Mouse (Mus musculus) left cerebral cortex, postnatal 10 days (tissue): ENCODE measurements around the gene Krt84. TPM values are rescaled to one million over a fixed set of nuclear protein-coding genes. Genes with fewer than 3 reads are reported as not detected.
"Not testable (repeated sequence)": the region's sequence is repeated elsewhere in the genome, so short reads cannot be mapped to it uniquely, and the experiment has no call there.

ENCODE experiments used
- DNase-seq, 2 experiments: peaks; one replicate each; pipeline ENCODE4 v3.0.0; 2021 to 2022; ENCODE audit warnings: low spot score in 2 of 2, mixed read lengths in 1 of 2; ENCODE audit errors: extremely low spot score in 1 of 2
- intact Hi-C: fragments of 180-260 bp; cut with DNase I; formaldehyde crosslinking; loops from one replicate; pipeline ENCODE4 v1.15.1; 2025
- total RNA-seq, 2 experiments: library from RNA; stranded (reverse); gene quantifications; 2 replicates each; pipeline ENCODE4 v1.2.3; 2021

Gene Krt84
- not detected for total RNA-seq

DNA sequence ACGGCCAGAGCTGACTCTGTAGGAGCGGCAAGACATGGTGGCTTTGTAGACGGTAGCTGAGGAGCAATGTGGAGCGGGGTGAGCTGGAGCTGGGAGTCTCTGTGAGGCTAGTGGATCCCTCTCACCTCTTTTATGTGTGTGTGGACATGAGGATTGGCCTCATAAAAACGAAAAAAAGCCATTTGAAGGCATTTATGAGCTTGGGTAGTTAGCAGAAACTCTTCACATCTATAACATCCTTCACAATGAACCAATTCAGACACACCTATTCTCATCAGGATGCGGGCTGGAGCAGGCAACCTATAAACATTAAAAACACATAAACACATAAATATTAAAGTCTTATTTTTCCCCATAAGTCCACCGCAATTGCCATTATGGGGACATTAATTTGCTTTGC lies at the start of gene Krt84:
Krt84 (minus strand) TSS at position 101 of the 400 bp plus-strand sequence.
- no peak for DNase-seq
- intact Hi-C loops, result no loop called here

DNA sequence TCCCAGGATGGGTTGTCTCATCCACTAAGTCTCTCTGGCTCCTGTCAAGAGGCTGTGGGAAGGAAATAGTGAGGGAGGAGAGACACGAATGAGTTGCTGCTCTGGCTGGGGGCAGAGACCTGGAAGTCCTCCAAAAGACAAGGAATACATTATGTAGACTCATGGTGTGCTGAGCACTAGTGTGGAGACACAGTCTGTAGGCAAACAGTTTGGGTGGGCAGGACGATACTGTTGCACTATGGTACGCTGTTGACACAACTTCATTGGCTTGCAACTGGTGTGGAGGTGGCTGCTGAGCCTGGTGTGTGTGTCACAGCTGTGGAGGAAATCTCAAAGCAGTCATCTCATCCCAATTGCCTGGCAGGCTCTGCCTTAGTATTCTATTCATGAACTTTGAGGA lies 49.1 kb upstream of the Krt84 start:
- DNase-seq, result no peak
- intact Hi-C loops, result no loop called here

DNA sequence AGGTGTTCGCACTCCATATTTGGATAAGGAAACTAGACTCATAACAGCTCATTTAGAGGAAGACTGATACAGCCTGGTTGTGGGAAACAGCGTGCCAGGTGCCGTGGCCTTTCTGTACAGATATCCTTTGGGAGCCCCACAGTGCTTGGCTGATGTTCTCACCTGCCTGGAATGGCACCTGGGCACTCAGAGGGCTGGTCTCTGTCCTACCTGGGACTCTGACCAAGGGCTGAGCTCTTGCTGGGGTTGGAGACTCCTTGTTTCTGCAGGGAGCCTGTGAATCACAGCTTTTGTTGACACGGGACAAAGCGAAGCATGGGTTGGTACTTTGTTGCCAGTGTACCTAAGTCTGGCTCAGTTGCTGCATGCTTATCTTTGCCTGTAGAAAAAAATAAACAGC lies 42.9 kb upstream of the Krt84 start:
- intact Hi-C loops, result no loop called here
- DNase-seq, result no peak

DNA sequence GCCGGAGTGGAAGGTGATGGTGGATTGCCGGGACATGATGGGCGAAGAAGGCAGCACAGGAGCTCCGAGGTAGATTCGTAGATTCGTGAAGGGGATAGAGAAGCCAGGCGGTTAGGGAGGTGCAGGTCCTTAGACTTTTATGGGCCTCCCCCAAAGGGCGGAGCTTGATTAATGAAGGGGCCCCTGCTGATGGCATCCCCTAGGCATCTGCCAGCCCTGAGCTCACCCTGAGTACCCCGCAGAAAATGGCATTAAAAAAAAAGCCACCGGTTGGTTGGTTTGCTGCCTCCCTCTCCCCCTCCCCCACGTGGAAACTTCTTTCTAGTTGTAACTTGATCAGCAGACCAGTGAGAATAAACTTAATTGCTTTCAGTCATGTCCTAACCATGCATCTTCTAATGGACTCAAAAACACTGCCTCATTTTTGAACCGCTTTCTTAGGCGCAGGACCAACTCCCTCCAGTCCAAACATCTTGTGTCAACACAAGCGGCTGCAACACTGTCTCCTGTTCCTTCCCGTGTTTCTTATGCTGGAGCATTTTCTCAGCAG lies 41.3 kb upstream of the Krt84 start, which contains the start of gene Krt75:
Krt75 (minus strand) TSS at position 109 of the 550 bp plus-strand sequence.
- DNase-seq, result no peak
- intact Hi-C loops, result no loop called here

DNA sequence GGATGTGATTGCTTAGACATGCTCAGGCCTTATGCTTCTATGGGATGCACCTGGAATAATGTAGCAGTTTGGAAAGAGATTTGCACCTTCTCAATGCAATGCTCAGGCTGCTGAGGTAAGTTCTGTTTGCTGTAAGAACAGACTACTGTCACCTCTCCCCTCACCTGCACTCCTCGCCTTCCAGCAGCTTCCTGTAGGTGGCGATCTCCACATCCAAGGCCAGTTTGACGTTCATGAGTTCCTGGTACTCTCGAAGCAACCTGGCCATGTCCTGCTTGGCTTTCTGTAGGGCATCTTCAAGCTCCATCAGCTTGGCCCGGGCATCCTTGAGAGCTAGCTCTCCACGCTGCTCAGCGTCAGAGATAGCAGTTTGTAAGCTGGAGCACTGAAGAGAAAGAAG lies 35.2 kb upstream of the Krt84 start:
- intact Hi-C loops, result no loop called here

DNA sequence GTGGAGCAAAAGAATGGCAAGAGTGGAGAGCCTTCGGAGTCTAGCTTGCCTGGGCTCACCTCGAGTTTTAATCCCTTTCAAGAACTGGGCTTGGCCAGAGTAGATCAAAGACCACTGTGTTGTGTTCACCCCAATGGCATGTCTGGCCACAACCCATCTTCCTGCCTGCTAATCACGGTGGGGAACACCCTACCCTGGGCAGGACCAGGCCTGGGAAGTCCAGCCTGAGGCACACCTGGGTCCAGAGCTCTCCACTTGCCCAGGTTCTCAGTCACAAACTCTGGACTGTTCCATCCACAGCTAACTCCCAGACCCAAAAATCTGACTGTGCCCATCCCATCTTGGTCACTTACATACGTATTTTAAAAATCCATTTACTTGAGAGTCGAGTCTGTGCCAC lies 30.2 kb upstream of the Krt84 start, which contains the start of gene Krt90:
Krt90 (minus strand) TSS at position 101 of the 400 bp plus-strand sequence.
- intact Hi-C loops, result no loop called here
- no peak for DNase-seq

More for the DNA sequence above, 35.2 kb upstream of the Krt84 start:
- no peak for DNase-seq

DNA sequence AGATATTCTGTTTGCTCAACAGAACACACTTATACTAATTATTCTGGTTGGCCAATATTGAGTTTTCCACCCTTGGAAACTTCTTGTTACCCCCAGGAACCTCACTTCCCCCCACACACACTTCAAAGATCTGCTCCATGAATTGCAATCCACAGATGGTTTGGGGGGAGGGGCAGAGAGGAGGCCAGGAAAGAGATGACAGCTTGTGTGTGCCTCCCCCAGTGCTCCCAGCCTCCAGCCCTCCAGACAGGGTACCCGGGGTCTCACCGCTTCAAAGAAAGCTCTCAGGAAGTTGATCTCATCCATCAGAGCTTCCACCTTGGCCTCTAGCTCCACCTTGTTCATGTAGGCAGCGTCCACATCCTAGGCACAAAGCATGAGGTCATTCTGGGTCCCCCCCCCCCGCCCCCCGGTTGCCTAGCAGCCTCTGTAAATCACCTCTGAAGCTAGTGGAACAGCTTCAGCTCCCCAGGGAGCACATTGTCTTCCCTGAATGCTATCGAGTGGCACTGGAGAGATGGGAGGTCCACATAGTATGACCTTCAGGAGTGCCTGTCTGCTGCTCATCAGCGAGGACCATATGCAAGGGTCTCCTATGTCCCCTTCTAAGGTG lies 25.5 kb upstream of the Krt84 start:
- DNase-seq, result no peak

DNA sequence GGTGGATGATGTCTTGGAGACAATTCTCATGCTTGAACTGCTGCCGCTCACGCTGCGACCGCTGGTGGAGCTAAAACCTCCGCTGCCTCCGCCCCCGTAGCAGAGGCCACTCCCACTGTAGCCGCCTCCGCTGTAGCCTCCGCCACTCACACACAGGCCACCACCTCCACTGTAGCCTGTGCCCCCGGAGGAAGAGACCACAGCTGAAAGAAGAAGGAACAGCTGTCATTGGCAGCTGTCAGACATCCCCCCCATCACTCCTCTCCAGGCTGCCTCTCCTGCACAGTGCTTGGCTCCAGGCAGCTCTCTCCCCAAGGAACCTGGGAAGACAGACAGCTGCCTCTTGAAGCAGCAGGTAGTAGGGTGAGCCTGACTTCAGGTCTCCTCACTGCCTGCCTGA lies 20.5 kb upstream of the Krt84 start:
- intact Hi-C loops, result no loop called here

More for the DNA sequence above, 25.5 kb upstream of the Krt84 start:
- intact Hi-C loops, result no loop called here

DNA sequence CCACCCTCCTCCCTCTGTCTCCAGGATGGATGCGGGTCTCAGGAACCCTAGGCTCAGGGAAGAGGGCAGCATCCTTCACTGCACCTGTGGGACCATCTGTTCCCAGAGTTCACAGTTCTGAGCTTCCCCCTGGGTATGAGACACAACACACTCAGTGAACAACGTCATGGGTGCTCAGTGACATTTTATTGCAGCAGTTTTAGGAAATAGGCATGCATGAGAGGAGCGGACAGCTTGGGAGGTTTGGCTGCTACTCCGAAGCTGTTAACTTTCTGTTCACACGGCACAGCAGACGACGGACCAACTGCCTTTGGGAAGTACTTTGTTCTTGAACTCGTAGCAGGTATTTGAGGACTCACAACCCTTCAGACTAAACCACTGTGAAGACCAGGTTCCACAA lies 19.6 kb upstream of the Krt84 start:
- intact Hi-C loops, result no loop called here
- DNase-seq, result no peak

More for the DNA sequence above, 20.5 kb upstream of the Krt84 start:
- peak in 1 of 2 experiments; percentile 73 for DNase-seq

DNA sequence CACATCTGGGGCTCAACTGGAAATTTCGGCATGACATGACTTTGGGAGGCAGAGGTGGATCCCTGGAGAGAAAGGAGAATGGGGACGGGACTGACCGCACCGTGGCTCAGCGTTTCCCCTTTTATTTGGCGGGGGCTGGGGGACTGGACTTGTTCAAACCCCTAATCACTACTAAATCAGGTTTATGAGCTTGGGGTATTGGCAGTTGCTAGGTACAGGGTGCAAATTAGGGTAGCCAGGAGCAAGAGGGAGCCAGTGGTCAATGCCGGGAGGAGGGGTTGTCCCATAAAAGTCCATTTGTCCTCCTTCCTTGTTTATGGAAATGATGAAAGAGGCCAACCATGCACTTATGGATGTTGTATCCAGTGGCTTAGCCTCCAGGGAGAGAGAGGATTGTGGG lies 17.9 kb upstream of the Krt84 start, which contains the start of gene Krt82:
Krt82 (minus strand) TSS at position 101 of the 400 bp plus-strand sequence.
- intact Hi-C loops, result no loop called here
- no peak for DNase-seq

DNA sequence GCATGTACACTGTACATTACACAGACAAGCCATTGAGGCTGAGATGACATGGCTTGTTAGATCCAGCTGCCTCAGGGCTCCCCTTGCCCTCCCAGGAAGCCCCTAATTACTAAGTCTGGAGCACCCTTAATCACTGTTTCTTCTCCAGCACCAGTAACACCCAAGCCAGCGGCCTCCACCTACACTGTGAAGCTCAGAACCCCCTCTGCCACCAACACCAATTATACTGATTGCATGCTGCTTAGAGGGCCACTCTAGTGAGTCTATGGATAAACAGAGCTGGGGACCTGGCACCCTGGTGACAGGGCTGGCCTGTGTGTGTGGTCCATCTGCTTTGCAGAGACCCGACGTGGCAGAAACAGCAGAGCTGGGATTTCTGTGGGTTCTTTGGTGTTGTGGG lies 11.9 kb upstream of the Krt84 start:
- DNase-seq, result no peak
- intact Hi-C loops, result no loop called here

DNA sequence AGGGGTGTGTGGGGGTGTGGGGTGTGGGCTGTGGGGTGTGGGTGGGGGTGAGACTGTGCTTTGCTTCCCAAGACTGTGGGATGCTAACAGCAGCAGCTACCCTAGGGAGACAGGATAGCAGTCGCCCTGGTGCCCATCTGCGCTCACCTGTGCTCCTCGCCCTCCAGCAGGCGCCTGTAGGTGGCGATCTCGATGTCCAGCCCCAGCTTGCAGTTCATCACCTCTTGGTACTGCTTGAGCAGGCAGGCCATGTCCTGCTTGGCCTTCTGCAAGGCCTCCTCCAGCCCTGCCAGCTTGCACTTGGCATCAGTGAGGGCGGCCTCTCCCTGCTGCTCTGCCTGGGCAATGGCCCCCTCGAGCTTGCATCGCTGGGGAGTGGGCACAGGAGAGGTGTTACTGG lies 9.9 kb upstream of the Krt84 start:
- DNase-seq, result no peak
- intact Hi-C loops, result no loop called here

DNA sequence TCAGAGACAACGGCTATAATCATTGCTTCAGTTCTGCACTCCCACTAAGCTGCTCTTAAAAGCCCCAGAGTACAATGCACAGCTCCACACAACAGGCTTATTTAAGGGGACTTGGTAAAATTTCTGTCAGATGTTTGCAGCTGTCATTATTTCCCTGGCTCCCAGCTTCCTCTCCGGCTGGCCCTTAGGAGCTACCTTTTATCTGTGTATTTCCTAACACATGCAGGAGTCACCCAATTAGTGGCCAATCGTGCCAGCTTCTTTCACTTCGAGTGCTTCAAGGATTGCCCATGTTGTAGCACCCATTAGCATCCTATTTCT lies 5.9 kb upstream of the Krt84 start:
- intact Hi-C loops, result no loop called here
- DNase-seq, result no peak

DNA sequence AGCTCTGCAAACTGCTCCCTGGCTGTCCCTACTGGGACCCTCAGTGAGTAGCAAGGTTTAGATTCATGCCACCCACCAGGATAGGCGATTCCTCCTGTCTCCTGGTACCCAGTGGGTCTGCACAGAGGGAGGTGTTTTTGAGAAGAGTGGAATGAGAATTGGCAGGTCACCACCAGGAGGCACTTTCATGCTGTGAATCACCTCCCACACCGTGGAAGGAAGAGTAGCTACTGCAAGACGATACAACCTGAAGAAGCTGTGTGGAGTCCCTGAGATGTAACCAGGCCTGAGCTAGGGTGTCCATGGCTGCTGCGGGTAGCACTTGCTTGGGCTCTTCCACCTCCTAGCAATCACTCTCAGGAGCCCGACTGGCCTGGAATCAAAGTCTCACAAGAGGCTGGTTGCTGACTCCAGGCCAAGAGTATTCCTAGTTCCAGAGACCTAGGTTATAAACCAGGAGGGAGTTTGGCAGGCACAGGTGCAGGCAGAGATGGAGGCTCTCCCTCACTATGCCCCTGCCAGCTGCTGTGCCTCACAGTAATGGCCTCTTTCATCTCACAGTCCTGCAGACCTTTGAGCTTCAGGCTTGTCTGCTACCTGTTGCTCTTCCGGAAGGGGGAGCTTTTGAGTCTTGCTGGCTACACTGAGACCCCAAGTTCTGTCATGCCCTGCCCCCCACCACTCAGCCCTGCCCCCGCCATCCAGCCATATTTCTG lies 5.4 kb upstream of the Krt84 start:
- intact Hi-C loops, result no loop called here
- no peak for DNase-seq

DNA sequence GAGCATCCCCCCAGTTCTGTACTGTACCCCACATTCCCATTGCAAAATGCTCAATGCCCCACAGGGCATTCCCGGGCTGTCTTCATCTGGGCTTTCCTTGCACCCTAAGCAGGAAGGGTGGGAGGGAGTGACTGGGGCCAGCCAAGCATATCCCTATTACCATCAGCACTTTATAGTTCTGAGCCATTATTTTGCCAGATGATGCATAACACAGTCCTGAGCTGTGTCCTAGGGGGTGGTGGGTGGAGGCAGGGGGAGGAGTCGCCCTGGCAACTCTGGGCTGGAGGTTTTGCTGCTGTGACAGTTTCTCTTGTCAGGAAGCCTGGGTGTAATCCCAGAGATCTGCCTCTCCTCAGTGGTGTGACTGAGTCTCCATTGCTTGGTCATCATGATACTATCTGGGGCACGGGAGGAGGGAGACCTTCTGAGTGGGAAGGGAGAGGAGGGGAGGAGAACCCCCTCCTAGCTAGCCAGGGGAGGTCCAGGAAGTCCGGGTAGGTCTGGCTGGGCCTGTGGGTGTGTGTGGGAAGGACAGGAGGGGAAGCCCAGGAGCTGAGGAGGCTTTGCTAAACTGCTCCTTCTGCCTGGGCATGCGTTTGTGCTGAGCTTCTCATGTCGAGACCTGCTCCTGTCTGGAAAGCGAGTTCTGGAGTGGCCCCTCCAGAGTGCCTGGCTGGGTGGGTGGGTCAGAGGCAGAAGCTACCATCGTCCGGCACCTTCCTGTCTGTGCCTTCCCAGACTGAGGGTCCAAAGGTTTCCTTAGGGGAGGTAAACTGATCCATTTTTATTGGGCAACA lies 3.6 kb upstream of the Krt84 start:
- intact Hi-C loops, result no loop called here
- DNase-seq, result no peak

DNA sequence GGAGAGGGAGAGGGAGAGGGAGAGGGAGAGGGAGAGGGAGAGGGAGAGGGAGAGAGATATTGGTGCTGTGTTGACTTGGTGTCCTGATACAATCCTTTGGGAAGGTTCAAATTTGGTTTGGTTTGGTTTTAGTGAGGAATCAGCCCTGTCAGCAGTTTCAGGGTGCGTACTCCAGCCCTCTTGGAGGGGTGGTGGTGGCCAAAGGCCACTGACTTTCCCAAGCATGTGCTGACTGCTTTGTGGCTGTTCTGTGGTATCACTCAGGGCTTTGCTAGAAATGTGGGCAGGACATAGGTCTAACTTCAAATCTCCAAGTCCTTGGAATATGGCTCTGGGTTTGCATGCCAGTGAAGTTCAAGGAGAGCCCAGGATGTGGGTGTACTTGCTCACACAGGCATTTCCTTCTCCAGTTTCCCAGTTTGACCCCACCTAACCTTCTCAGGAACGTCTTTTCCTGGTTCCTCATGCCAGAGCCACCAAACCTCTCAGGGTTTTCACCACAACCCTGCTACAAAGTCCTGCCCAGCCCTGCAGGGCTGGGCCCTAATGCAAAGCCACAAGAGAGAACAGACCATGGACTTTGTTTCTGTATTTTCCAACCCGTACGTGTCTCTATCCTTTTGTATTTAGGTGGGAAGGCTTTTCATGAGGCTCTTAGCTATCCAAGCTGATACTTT lies 9.9 kb downstream of the Krt84 start:
- intact Hi-C loops, result loop anchor here (2.0 to 10.0 kb wide), 4 partner anchors 180 to 542 kb away; no protein-coding TSS in a partner anchor
- DNase-seq, result no peak

DNA sequence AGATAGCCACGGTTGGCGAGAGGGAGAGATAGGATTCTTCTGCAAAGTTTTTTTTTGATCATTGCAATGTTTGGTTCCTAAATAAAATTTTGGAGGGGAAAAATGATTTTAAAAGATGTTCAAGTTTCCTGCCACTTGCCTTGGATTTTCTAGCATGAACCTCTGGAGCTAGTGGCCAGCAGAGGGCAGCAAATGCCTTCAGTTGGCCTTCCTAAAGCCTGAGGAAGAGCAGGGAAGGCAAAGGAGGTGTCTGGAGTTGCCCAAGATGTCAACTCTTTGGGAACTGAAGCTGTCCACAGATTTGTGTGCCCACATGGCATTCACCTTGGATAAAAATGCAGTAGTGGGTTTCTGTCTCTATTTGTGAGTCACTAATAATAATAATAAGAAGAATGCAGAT lies 12.8 kb downstream of the Krt84 start:
- DNase-seq, result peak; percentile 77 to 82
- intact Hi-C loops, result loop anchor here (2.0 to 10.0 kb wide), 4 partner anchors 182 to 545 kb away; no protein-coding TSS in a partner anchor

DNA sequence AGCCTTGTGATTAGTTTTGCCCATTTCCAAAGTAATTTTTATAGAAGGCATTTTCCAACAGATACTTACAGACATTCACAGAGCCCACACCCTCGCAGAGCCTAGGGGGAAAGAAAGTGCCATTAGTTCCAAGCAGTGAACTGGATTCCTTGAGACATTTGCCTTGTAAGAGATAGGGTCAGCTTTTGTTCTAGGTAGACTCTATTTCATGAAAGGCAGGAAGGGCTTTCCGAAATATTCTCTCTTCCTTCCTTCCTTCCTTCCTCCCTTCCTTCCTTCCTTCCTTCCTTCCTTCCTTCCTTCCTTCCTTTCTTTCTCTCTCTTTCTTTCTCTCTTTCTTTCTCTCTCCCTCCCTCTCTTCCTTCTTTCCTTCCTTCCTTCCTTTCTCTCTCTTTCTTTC lies 15.5 kb downstream of the Krt84 start, which contains the start of gene Gm49425:
Gm49425 (minus strand) TSS at position 101 of the 400 bp plus-strand sequence.
- intact Hi-C loops, DNase-seq: not testable (repeated sequence)

DNA sequence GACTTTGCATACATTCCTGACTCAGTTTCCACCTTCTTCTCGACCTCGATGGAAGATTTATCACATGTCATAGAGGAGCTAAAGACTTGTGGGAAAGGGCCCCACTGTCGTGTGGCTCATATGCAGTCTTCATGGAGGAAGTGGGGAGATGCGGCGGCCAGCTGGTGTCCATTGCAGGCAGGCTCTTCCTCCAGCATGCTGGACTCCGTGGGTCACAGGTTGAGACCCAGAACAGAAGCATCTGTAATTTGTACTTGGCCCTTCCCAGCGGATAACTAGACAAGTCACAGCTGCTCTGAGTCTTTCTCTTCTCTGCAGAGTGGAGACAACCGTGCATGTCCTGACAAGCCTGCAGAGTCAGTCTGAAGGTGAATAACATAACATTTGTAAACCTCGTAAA lies 24.4 kb downstream of the Krt84 start:
- intact Hi-C loops, result no loop called here
- DNase-seq, result no peak
